Mouse (Mus musculus) heart, adult 2 months (tissue): ENCODE measurements around the gene Tunar. TPM values are rescaled to one million over a fixed set of nuclear protein-coding genes. Genes with fewer than 3 reads are reported as not detected.

Experiments used
- DNase-seq, 2 experiments: peaks; one replicate each; pipeline ENCODE4 v3.0.0; 2021
- H3K27ac ChIP-seq: fragments of 200-600 bp; 2 replicates; pipeline ENCODE4 v1.8.1; 2022
- H3K27me3 ChIP-seq: fragments of 200-500 bp; 2 replicates; pipeline ENCODE4 v1.6.1; 2012; ENCODE audit warnings: mild to moderate bottlenecking, low read length, inconsistent platforms, mixed read lengths; ENCODE audit not compliant: control insufficient read depth, insufficient read depth
- H3K36me3 ChIP-seq: fragments of 200-500 bp; 2 replicates; pipeline ENCODE4 v1.6.1; 2012; ENCODE audit warnings: low read length, inconsistent platforms; ENCODE audit not compliant: control insufficient read depth, insufficient read depth
- H3K4me1 ChIP-seq: fragments of 200-500 bp; 2 replicates; pipeline ENCODE4 v1.6.1; 2011; ENCODE audit warnings: low read length; ENCODE audit not compliant: control insufficient read depth, insufficient read depth
- H3K4me3 ChIP-seq: fragments of 200-600 bp; 2 replicates; pipeline ENCODE4 v1.8.1; 2022
- H3K79me2 ChIP-seq: fragments of 200-500 bp; replicated peaks from 2 replicates; pipeline ENCODE4 v1.6.1; 2012; ENCODE audit warnings: mild to moderate bottlenecking, inconsistent platforms, low read length, moderate library complexity, mixed read lengths; ENCODE audit not compliant: control insufficient read depth, insufficient read depth
- H3K9ac ChIP-seq: fragments of 200-500 bp; 2 replicates; pipeline ENCODE4 v1.6.1; 2012; ENCODE audit warnings: low read depth, mild to moderate bottlenecking, control low read depth, inconsistent platforms, low read length, mixed read lengths
- CTCF ChIP-seq: fragments of 200-600 bp; IDR thresholded peaks from 2 replicates; pipeline ENCODE4 v1.8.1; 2022; ENCODE audit warnings: antibody characterized with exemption, mild to moderate bottlenecking, moderate library complexity
- EP300 ChIP-seq: fragments of 200-500 bp; IDR thresholded peaks from 2 replicates; pipeline ENCODE4 v1.6.1; 2011; ENCODE audit warnings: low read depth, low read length, control low read depth; ENCODE audit not compliant: insufficient read depth
- POLR2A ChIP-seq: fragments of 200-500 bp; IDR thresholded peaks from 2 replicates; pipeline ENCODE4 v1.6.1; 2011; ENCODE audit warnings: mild to moderate bottlenecking, low read depth, low read length, control low read depth; ENCODE audit not compliant: insufficient read depth
- WGBS: fragments of 180-500 bp; shearing (Covaris S2); methylation state at CpG from one replicate; pipeline ENCODE4 v1.1.7; 2018; 5-methylcytosine and 5-hydroxymethylcytosine counted together
- intact Hi-C: fragments of 180-260 bp; cut with DNase I; formaldehyde crosslinking; loops from one replicate; pipeline ENCODE4 v1.15.1; 2025
- polyA plus RNA-seq: library from polyadenylated mRNA; depleted of rRNA; stranded (reverse); fragments of >200 nt; gene quantifications from 2 replicates; pipeline ENCODE4 v1.2.3, GENCODE M21; 2012
- total RNA-seq, 2 experiments: library from RNA; stranded (reverse); gene quantifications; 2 replicates each; pipeline ENCODE4 v1.2.3; 2021

Gene Tunar
- total and polyA plus RNA-seq, 3 experiments, result 0.09 to 0.10 TPM; not detected in 1

DNA sequence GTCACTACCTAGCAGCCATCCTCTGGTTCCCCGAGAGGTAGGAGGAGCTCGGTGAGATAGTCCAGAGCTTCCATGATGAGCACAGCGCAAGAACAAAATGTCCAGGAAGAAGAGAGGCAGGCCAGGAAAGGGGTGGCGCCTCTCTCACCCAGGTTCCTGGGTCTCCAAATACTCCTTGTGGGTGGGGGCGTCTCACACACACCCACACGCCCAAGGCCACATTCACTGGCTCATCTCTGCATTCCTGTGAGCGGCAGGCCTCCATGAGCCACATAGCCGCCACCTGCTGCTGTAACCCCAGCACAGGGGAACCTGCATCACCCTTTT, 2.4 kb downstream of the Tunar start:
- Histone ChIP-seq H3K4me3 (no peak overlapping the region), H3K27ac (no peak overlapping the region), H3K9ac (no peak overlapping the region), H3K27me3 (peaks cover 6% of the 10 kb centered on the region; the same call in 1 of the 2 replicates), H3K36me3 (no peaks in the 10 kb centered on the region), H3K79me2 (no peaks in the 10 kb centered on the region), H3K4me1 (no peaks in the 10 kb centered on the region)
- no peak for DNase-seq
- no peak for TF ChIP-seq EP300
- TF ChIP-seq CTCF, result no peak
- no peak for TF ChIP-seq POLR2A
- WGBS, result 20% methylated on average over 8 of the region's 8 CpGs
- intact Hi-C loops, result no loop called here

GRCm38 (mm10) chr12:105336421-105337289, 3.0 kb downstream of the Tunar start:
- no peak for TF ChIP-seq CTCF
- no peak for TF ChIP-seq EP300
- TF ChIP-seq POLR2A, result no peak
- intact Hi-C loops, result no loop called here
- Histone ChIP-seq H3K27ac (no peak overlapping the region), H3K27me3 (peaks cover 6% of the 10 kb centered on the region; the same call in 1 of the 2 replicates), H3K4me1 (no peaks in the 10 kb centered on the region), H3K9ac (no peak overlapping the region), H3K4me3 (no peak overlapping the region), H3K36me3 (no peaks in the 10 kb centered on the region), H3K79me2 (no peaks in the 10 kb centered on the region)
- DNase-seq, result no peak
- 1% methylated on average over 77 of the region's 77 CpGs for WGBS

DNA sequence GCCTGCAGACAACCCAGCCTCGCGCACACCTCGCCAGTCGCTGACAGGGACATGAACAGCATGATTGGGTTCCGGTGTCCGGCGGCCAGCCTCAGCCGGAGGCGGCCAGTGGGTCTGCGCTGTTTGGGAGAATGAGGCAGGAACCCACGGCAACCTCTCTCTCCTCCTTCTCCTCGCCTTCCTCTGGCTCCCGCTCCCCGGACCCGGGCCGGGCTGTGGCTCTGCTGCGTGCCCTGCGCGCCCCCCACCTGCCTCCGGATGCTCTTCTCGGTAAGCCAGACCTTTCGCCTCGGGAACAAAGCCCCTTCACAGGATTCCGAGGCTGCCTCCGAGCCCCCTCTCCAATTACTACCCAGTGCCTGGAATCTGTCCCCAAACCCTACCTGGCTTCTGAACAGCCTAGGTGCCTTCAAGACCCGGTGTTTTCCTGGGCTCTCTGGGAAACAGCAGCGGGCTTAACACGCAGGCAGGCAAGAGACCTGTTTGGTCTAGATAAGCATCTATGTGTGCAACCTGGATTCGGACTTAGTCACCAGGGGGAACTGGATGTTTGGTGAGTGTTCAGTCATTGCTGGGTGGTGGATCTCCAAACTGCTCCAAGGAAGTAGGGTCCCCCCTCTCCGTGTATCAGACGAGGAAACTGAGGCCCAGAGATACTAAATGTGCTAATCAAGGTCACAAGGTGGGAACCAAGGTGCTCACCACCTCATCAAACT, 3.8 kb downstream of the Tunar start:
- H3K27ac ChIP-seq, result no peak overlapping the region
- H3K9ac ChIP-seq, result no peak overlapping the region
- TF ChIP-seq CTCF, result no peak
- TF ChIP-seq POLR2A, result no peak
- no peak for TF ChIP-seq EP300
- intact Hi-C loops, result no loop called here
- H3K27me3 ChIP-seq, result peaks cover 6% of the 10 kb centered on the region; the same call in 1 of the 2 replicates
- no peaks in the 10 kb centered on the region for H3K36me3 ChIP-seq
- H3K79me2 ChIP-seq, result no peaks in the 10 kb centered on the region
- DNase-seq, result no peak
- no peak overlapping the region for H3K4me3 ChIP-seq
- no peaks in the 10 kb centered on the region for H3K4me1 ChIP-seq
- 4% methylated on average over 29 of the region's 31 CpGs for WGBS

DNA sequence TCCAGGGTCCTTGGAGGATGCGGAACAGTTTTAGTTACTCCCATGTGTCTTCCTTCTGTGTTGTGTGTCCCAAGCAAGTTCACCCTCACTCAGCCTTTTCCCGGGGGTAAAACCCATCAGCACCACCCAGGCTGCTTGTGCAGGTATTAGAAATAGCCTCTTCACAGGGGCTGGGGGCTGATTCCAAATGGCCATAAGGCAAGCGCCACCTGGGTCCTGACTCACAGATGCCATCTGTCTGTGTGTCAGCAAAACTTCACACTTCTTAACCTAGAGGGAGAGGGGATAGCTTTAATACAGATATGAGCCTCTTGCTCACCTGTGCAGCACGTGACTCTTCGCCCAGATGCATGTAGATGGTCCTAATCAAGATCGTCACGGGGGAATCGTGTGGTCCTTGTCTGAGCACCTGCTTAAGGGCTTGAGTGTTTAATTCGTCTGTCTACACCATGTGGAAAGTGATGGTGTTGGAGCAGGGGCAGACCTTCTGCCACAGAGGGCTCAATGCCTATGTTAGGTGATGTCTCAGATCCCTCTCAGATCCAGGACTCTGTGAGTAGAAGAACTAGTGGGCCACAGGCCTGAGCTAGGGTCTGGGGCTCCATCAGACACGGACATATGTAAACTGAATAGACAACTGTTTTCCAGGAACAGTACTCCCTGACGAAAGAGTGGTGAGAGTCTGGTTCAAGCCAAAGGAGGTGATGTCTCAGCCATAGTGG, 4.7 kb downstream of the Tunar start:
- Histone ChIP-seq H3K27me3 (peaks cover 6% of the 10 kb centered on the region; the same call in 1 of the 2 replicates), H3K79me2 (no peaks in the 10 kb centered on the region), H3K36me3 (no peaks in the 10 kb centered on the region), H3K4me3 (no peak overlapping the region), H3K27ac (no peak overlapping the region), H3K4me1 (no peaks in the 10 kb centered on the region), H3K9ac (no peak overlapping the region)
- no peak for DNase-seq
- TF ChIP-seq CTCF (no peak), POLR2A (no peak), EP300 (no peak)
- intact Hi-C loops, result no loop called here
- 71% methylated on average over 11 of the region's 11 CpGs for WGBS

GRCm38 (mm10) chr12:105341523-105341922, 7.9 kb downstream of the Tunar start:
- no peak for TF ChIP-seq POLR2A
- TF ChIP-seq EP300, result no peak
- TF ChIP-seq CTCF, result no peak
- intact Hi-C loops, result no loop called here

DNA sequence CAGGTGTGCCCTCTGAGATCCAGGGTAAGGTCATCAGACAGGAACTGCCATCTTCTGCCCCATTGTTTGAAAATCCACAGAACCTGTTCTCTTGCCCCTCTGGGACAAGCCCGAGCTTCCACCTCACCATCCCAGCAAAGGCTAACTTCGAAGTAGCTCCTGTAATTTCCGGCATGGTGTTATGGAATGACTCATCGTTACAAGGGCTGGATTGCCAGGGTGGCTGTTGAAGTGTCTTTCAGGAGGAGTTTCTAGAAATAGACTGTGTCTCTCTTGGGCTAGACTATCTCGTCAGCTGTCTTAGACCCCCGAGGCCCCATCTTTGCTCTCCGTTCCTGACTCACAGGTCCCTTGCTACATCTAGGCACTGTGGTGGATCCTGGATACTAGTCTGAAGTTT, 10.8 kb downstream of the Tunar start:
- DNase-seq, result no peak
- no peak overlapping the region for H3K4me3 ChIP-seq
- H3K79me2 ChIP-seq, result no peaks in the 10 kb centered on the region
- intact Hi-C loops, result no loop called here
- no peaks in the 10 kb centered on the region for H3K27me3 ChIP-seq
- H3K27ac ChIP-seq, result no peak overlapping the region
- no peak for TF ChIP-seq EP300
- TF ChIP-seq CTCF, result no peak
- TF ChIP-seq POLR2A, result no peak
- no peaks in the 10 kb centered on the region for H3K36me3 ChIP-seq
- 39% methylated on average over 7 of the region's 7 CpGs for WGBS
- no peaks in the 10 kb centered on the region for H3K4me1 ChIP-seq
- no peak overlapping the region for H3K9ac ChIP-seq

More at GRCm38 (mm10) chr12:105341523-105341922, 7.9 kb downstream of the Tunar start:
- no peaks in the 10 kb centered on the region for H3K79me2 ChIP-seq
- H3K4me3 ChIP-seq, result no peak overlapping the region
- no peak overlapping the region for H3K27ac ChIP-seq
- peaks cover 6% of the 10 kb centered on the region; the same call in 1 of the 2 replicates for H3K27me3 ChIP-seq
- DNase-seq, result no peak
- H3K9ac ChIP-seq, result no peak overlapping the region
- no peaks in the 10 kb centered on the region for H3K36me3 ChIP-seq
- no peaks in the 10 kb centered on the region for H3K4me1 ChIP-seq
- 38% methylated on average over 9 of the region's 9 CpGs for WGBS
